Mouse (Mus musculus): ENCODE measurements around the gene Sh3tc1. TPM values are rescaled to one million over a fixed set of nuclear protein-coding genes. Genes with fewer than 3 reads are reported as not detected.

Sh3tc1 gene
- polyA plus RNA-seq, 1 experiment from 2014 or later: 3.2 TPM

DNA sequence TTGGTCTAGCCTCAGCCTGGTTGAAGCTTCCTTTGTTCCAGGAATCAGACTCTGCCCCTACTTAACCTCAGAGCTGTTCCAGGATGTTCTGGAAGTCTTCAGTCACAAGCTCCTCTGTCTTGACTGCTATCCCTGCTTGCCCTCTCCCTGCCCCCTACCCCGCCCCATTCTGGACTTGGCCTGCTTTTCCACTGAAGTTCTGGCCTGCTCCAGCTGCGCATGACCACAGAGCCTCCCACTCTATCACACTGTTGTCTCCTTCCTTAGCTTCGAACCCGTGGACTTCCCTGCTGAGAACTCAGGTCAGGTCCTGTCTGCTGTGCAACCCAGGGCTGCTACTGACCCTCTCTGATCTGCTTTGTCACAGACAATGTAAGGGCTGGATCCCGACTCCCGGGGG is 26.1 kb upstream of the Sh3tc1 start:
- H3K9me3 ChIP-seq (ENCODE audit: control insufficient read depth, low read length): no peaks in the 10 kb centered on the region
- H3K9ac ChIP-seq (ENCODE audit: low read length): no peak overlapping the region
- ATAC-seq (ENCODE audit: low FRiP score, low TSS enrichment) (no peak), DNase-seq (ENCODE audit: low spot score) (no peak)
- H3K4me2 ChIP-seq (replicated peaks; ENCODE audit: low read depth): no peak overlapping the region
- no peak overlapping the region for H3K4me3 ChIP-seq (ENCODE audit: low read depth, low read length)
- 72% methylated on average over 6 of the region's 6 CpGs for WGBS
- no peaks in the 10 kb centered on the region for H3K36me3 ChIP-seq (ENCODE audit: control insufficient read depth, insufficient read depth, low read length)
- no peaks in the 10 kb centered on the region for H3K27me3 ChIP-seq (ENCODE audit: control insufficient read depth, insufficient read depth, low read length)
- no peak overlapping the region for H3K27ac ChIP-seq (replicated peaks)
- TF ChIP-seq EP300 (optimal IDR thresholded peaks at IDR 0.05) (no peak), CTCF (IDR thresholded peaks at IDR 0.05; ENCODE audit: low read depth) (no peak)
- H3K4me1 ChIP-seq (replicated peaks; ENCODE audit: control insufficient read depth, insufficient read depth): no peaks in the 10 kb centered on the region

DNA sequence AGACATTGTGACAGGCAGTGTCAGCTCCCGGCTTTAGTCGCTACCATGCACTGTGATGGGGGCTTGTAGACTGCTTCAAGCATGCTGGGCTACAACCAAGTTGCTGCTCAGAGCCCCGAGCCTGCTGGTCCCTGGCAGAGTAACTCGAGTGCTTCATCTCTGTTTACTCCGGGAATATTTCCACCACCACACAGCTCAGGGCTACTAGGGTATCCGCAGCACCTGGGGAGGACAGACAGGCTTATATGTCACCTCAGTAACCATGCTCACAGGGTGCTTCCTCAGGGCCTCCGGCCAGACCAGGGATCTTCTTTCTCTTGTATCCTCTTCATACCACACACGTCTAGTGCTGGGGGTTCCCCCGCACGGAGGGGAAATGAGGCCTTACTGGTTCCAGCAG is 23.1 kb upstream of the Sh3tc1 start:
- 76% methylated on average over 10 of the region's 10 CpGs for WGBS

DNA sequence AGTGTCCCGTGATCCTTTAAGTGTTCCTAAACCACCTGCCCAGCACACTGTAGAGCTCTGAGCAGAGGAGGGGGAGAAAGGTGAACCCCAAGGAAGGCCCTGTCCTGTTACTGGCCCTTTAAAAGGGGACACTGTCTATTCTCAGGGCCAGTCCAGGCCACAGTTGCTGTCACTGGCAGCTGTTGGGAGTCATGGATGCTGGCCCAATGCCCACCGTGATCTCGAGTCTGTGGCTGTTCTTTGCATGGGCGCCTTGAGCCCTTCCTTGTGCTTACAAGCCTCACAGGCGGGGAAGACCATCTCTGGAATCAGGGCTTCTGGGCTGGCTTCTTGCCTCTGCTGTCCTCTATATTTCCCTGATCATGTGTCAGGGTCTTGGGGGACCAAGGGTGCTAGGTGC is 22.6 kb upstream of the Sh3tc1 start:
- DNase-seq (ENCODE audit: low spot score): peak; percentile 39
- Histone ChIP-seq H3K4me2 (replicated peaks; ENCODE audit: low read depth) (no peak overlapping the region), H3K9me3 (ENCODE audit: control insufficient read depth, low read length) (no peaks in the 10 kb centered on the region), H3K4me3 (ENCODE audit: low read depth, low read length) (no peak overlapping the region), H3K4me1 (replicated peaks; ENCODE audit: control insufficient read depth, insufficient read depth) (peaks cover 4% of the 10 kb centered on the region; the same call in 1 of the 2 replicates), H3K27ac (replicated peaks) (no peak overlapping the region), H3K27me3 (ENCODE audit: control insufficient read depth, insufficient read depth, low read length) (no peaks in the 10 kb centered on the region), H3K36me3 (ENCODE audit: control insufficient read depth, insufficient read depth, low read length) (no peaks in the 10 kb centered on the region), H3K9ac (ENCODE audit: low read length) (no peak overlapping the region)
- no peak for ATAC-seq (ENCODE audit: low FRiP score, low TSS enrichment)
- WGBS: 40% methylated on average over 5 of the region's 5 CpGs
- TF ChIP-seq CTCF (IDR thresholded peaks at IDR 0.05; ENCODE audit: low read depth) (no peak), EP300 (optimal IDR thresholded peaks at IDR 0.05) (no peak)

More for the DNA sequence above, 23.1 kb upstream of the Sh3tc1 start:
- TF ChIP-seq EP300 (optimal IDR thresholded peaks at IDR 0.05) (no peak), CTCF (IDR thresholded peaks at IDR 0.05; ENCODE audit: low read depth) (no peak)
- Histone ChIP-seq H3K4me3 (ENCODE audit: low read depth, low read length) (no peak overlapping the region), H3K27me3 (ENCODE audit: control insufficient read depth, insufficient read depth, low read length) (no peaks in the 10 kb centered on the region), H3K9me3 (ENCODE audit: control insufficient read depth, low read length) (no peaks in the 10 kb centered on the region), H3K27ac (replicated peaks) (no peak overlapping the region), H3K4me2 (replicated peaks; ENCODE audit: low read depth) (no peak overlapping the region), H3K9ac (ENCODE audit: low read length) (no peak overlapping the region), H3K36me3 (ENCODE audit: control insufficient read depth, insufficient read depth, low read length) (no peaks in the 10 kb centered on the region), H3K4me1 (replicated peaks; ENCODE audit: control insufficient read depth, insufficient read depth) (peaks cover 4% of the 10 kb centered on the region; the same call in 1 of the 2 replicates)
- ATAC-seq (ENCODE audit: low FRiP score, low TSS enrichment) (no peak), DNase-seq (ENCODE audit: low spot score) (no peak)

DNA sequence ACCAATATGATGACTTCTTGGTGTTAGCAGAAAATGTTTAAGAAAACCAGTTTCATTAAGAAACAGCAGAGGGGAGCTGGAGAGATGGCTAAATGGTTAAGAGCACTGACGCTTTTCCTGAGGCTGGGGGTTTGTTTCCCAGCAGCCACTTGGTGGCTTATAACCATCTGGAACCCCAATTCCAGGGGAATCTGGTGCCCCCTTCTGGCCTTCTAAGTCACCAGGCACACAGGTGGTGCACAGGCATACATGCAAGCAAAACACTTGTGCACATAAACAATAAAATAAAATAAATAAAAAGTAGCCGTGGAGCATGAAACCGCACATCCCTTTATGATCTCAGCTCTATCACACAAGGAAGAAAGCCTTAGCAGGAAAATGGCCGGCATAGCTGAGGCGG is 21.5 kb upstream of the Sh3tc1 start:
- WGBS: 75% methylated on average over 5 of the region's 5 CpGs
- ATAC-seq (ENCODE audit: low FRiP score, low TSS enrichment): no peak
- H3K27ac ChIP-seq (replicated peaks): no peak overlapping the region

DNA sequence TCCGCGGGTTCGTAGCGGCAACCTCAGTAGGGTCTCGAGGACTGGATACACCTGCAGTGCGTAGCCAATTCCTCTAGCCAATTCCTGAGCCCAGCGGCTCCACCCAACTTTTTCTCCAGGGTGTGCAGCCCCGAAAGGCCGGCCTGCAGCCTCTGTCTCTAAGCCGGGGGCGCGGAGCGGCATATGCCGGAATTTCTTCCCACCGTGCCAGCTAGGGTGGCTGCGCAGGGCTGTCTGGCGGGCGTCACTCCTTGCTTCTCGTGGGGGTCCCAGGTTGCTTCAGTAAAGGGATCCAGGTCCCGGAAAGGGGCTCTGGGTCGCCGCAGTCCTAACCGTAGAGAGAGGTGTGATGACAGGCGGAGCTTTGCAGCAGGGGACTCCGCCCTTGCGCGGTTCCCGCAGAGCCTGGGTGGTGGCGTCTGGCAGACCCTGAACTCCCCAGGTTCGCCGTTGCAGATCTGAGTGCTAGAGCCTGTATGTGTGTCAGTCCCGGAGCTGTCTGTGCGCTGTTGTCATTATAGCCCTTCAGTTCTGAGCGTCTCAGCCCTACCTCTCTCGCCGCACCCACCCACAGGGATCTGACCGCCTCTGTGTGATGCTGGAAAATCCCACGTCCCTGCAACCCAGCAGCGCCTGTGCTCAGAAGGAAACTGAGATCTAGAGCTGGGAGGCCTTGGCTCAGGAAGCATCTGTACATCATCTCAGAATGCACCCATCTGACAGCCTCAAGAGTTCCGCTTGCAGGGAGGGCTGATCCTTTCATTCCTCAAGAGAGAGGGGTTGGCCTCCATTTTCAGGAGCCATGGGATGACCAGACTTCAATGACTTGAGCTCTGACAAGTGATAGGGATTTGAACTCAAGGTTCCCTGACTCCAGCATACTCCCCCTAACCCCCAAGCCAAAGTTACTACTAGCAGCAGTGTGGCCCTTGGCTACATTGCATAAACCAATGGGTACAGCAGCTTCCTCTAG is 18.6 kb upstream of the Sh3tc1 start:
- DNase-seq (ENCODE audit: low spot score) (peak; percentile 34), ATAC-seq (ENCODE audit: low FRiP score, low TSS enrichment) (peak; percentile 0; the same call in 1 of the 2 replicates)
- no peaks in the 10 kb centered on the region for H3K36me3 ChIP-seq (ENCODE audit: control insufficient read depth, insufficient read depth, low read length)
- H3K27ac ChIP-seq (replicated peaks): no peak overlapping the region
- no peak for TF ChIP-seq CTCF (IDR thresholded peaks at IDR 0.05; ENCODE audit: low read depth)
- TF ChIP-seq EP300 (optimal IDR thresholded peaks at IDR 0.05): no peak
- H3K4me1 ChIP-seq (replicated peaks; ENCODE audit: control insufficient read depth, insufficient read depth): peaks cover 4% of the 10 kb centered on the region; the same call in 1 of the 2 replicates
- no peaks in the 10 kb centered on the region for H3K9me3 ChIP-seq (ENCODE audit: control insufficient read depth, low read length)
- 3% methylated on average over 40 of the region's 40 CpGs for WGBS
- H3K27me3 ChIP-seq (ENCODE audit: control insufficient read depth, insufficient read depth, low read length): no peaks in the 10 kb centered on the region
- peak overlapping the region; percentile 50 for H3K9ac ChIP-seq (ENCODE audit: low read length)
- H3K4me3 ChIP-seq (ENCODE audit: low read depth, low read length): peak overlapping the region; percentile 57
- peak overlapping the region; percentile 98 for H3K4me2 ChIP-seq (replicated peaks; ENCODE audit: low read depth)

More for the DNA sequence above, 21.5 kb upstream of the Sh3tc1 start:
- TF ChIP-seq CTCF (IDR thresholded peaks at IDR 0.05; ENCODE audit: low read depth) (peak; percentile 35), EP300 (optimal IDR thresholded peaks at IDR 0.05) (no peak)
- Histone ChIP-seq H3K9me3 (ENCODE audit: control insufficient read depth, low read length) (no peaks in the 10 kb centered on the region), H3K36me3 (ENCODE audit: control insufficient read depth, insufficient read depth, low read length) (no peaks in the 10 kb centered on the region), H3K4me1 (replicated peaks; ENCODE audit: control insufficient read depth, insufficient read depth) (peaks cover 4% of the 10 kb centered on the region; the same call in 1 of the 2 replicates), H3K27me3 (ENCODE audit: control insufficient read depth, insufficient read depth, low read length) (no peaks in the 10 kb centered on the region), H3K4me3 (ENCODE audit: low read depth, low read length) (no peak overlapping the region), H3K4me2 (replicated peaks; ENCODE audit: low read depth) (no peak overlapping the region), H3K9ac (ENCODE audit: low read length) (no peak overlapping the region)
- DNase-seq (ENCODE audit: low spot score): no peak

DNA sequence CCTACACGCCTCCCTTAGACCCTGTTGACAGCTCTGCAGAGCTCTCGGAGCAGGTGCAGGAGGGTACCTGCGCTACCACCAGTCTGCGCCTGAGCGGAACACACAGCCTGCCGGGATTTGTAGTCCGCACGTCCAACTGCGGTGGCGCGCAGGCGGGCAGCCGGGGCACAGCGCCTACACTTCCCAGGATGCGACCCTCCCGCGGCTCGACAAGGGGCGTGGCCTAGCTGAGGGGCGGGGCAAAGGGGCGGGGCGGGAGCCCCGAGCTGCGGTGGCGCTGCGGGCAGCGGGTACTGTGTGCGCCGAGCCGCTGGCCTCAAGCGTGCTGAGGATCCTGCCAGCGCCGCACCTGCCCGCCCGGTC is 17.8 kb upstream of the Sh3tc1 start, which contains the start of gene Ablim2:
TSS of gene Ablim2 (plus strand) at position 242 of the 363 bp plus-strand sequence.
- DNase-seq (ENCODE audit: low spot score) (peak; percentile 96), ATAC-seq (ENCODE audit: low FRiP score, low TSS enrichment) (peak; percentile 96)
- H3K4me1 ChIP-seq (replicated peaks; ENCODE audit: control insufficient read depth, insufficient read depth): peaks cover 4% of the 10 kb centered on the region; the same call in 1 of the 2 replicates
- no peaks in the 10 kb centered on the region for H3K9me3 ChIP-seq (ENCODE audit: control insufficient read depth, low read length)
- no peaks in the 10 kb centered on the region for H3K36me3 ChIP-seq (ENCODE audit: control insufficient read depth, insufficient read depth, low read length)
- no peak for TF ChIP-seq EP300 (optimal IDR thresholded peaks at IDR 0.05)
- TF ChIP-seq CTCF (IDR thresholded peaks at IDR 0.05; ENCODE audit: low read depth): peak; percentile 38; the same call in 1 of the 2 replicates
- H3K27me3 ChIP-seq (ENCODE audit: control insufficient read depth, insufficient read depth, low read length): no peaks in the 10 kb centered on the region
- peak within 1 kb of the TSS; percentile 57 for H3K4me3 ChIP-seq (ENCODE audit: low read depth, low read length)
- WGBS: under 1% methylated on average over 32 of the region's 35 CpGs
- no peak within 1 kb of the TSS for H3K27ac ChIP-seq (replicated peaks)
- H3K4me2 ChIP-seq (replicated peaks; ENCODE audit: low read depth): peak within 1 kb of the TSS; percentile 98
- H3K9ac ChIP-seq (ENCODE audit: low read length): peak within 1 kb of the TSS; percentile 50

All from stomach, postnatal 0 days (tissue).